Mouse (Mus musculus): Measurements from ENCODE around the gene Ap3b1.

Gene Ap3b1

GRCm38 (mm10) chr13:94451229-94451628, 92.5 kb downstream of the Ap3b1 start:
- DNase-seq (ENCODE audit: low read depth, low spot score), result peak; percentile 55

DNA sequence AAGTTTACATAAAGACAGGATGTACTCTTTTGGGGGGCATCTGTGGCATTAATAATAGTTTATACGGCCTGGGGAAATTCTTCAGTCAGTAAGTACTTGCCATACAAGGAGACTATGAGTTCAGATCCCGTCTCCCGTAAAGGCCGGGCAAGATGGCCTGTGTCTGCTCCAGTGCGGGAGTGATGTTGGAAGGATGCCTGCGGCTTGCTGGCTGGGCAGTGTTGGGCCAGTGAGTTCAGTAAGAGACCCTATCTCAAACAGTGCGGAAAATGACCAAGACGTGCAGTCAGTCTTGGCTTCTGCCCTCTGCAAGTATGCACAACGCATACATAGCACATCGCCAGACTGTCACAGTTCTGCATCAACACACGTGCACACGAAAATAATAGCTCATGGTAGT, 95.4 kb downstream of the Ap3b1 start:
- DNase-seq (ENCODE audit: low read depth, low spot score), result no peak

DNA sequence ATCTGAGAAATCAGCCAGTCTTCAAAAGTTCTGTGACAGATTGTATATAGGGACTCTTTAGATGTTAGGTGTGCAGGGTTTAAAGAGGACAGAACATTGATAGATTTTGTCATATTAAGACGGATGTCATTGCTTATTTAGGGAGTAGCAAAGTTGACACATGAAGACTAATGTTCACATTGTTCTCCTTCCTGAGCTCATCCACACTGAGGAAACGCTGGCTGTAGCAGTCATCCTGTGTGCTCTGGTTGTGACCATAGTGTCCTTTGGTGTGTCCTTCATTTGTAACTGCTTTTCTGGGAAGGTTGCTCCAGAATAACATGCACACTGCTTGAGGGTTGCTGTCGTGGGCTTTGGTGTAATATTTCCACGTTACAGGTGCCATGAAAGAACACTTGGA, 100.4 kb downstream of the Ap3b1 start:
- peak; percentile 6 for DNase-seq (ENCODE audit: low read depth, low spot score)

DNA sequence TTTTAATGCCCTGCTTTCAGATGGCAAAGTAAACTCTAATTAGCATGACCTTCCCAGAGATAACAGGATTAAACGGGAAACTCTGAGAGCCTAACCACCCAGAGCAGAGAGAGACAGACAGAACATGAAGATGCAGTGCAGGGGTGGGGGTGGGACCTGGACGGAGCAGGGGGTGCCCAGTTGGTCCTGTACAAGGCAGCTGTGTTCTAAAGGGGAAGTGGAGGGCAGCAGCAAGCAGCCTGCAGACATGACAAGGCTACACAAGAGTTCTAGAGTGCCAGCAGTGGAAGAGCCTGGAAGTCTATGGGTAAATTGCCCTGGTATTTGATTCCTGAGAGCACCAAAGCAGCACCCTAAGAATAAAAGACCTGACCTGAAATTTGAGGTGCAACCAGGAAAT, 105.5 kb downstream of the Ap3b1 start:
- DNase-seq (ENCODE audit: low read depth, low spot score), result peak; percentile 58

GRCm38 (mm10) chr13:94468551-94468950, 109.8 kb downstream of the Ap3b1 start:
- no peak for DNase-seq (ENCODE audit: low read depth, low spot score)

DNA sequence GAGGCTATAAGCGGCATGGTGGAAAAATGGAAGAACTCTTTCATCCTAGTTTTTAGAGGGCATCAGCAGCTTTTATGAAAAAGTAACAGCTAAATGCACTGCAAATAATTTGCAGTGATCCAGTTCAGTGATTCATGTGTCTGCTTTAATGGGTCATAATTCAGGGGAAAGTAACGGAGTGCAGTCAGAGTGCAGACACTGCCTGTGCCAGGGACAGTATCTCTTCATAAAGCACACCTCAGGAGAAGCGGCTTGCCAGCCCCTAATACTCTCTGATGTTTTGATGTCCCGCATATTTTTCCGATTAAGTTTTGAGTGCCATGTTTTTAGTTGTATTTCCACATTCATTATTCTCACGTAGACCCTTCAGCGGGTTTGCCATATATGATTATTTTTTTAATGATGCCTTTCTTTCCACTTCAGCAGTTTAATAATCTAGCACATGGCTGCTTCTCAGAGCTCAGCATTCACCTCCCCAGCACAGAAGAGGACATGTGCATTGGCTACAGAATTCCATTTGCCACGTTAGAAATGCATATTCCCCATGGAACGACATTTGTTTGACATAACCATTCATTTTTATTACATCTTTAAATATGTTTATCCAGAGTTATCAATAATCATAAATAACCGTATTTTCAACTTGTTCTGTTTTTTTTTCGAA, 112.4 kb downstream of the Ap3b1 start:
- DNase-seq (ENCODE audit: low read depth, low spot score), result no peak

GRCm38 (mm10) chr13:94476208-94476607, 117.4 kb downstream of the Ap3b1 start:
- DNase-seq (ENCODE audit: low read depth, low spot score), result no peak

DNA sequence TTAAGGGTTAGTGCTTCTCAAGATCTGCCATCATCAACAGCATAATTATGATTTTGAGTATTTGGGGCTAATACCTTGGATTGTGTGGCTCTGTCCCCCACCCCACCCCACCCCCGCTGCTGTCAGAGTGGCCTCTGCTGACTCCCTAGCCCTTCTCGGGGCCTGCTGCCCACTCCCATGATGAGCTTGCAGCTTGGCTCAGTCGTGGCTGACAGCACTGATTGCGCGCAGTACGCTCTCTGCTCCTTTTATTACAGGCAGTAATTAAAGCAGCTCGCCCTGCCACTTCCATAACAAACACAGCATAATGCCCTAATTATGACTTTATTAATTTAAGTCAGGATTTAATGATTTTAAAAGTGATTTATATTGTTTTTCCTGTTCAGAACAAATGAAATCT, 121.5 kb downstream of the Ap3b1 start:
- no peak for DNase-seq (ENCODE audit: low read depth, low spot score)

DNA sequence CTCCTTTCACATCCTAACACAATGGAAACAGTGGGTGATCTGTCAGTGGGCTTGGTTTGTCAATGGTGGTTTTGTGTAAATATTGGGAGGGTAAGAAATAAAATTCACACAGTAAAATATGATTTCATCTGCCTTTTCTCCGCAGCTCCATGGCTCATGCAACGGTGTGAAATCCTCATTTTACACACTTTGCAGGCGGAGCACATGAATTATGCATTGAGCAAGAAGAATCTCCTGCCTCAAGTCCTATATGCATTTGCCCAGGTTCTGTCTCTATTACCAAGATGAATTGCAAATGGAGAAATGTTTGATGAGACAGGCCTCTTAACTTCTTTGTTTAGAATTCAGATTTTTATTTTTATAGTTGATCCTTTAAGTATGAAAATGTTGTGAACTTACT, 131.9 kb downstream of the Ap3b1 start:
- no peak for DNase-seq (ENCODE audit: low read depth, low spot score)

- DNase-seq (ENCODE audit: low read depth, low spot score), result no peak
These were observed 132.4 kb downstream of the Ap3b1 start for GRCm38 (mm10) chr13:94491159-94491558.

- no peak for DNase-seq (ENCODE audit: low read depth, low spot score)
These were observed 138.8 kb downstream of the Ap3b1 start for GRCm38 (mm10) chr13:94497521-94497920.

DNA sequence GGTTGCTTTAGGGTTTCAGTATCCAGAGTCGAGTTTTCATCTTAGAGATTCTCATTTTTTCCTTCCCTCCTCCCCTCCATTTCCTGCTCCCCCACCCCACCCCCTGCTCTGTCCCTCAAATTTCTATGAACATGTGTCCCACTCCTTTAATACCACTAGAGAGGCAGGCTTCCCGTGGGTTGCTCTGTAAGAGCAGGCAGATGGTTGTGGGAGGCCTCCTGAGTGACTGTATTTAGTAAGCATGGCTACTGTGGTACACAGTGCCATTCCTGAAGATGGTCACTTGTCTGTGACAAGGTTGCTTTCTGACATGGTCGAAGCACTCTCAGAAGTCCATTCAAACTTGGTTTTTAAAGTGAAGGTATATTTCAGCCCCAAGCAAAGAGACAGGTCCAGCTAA, 147.7 kb downstream of the Ap3b1 start:
- DNase-seq (ENCODE audit: low read depth, low spot score), result no peak

- DNase-seq (ENCODE audit: low read depth, low spot score), result no peak
These were observed 149.6 kb downstream of the Ap3b1 start for GRCm38 (mm10) chr13:94508344-94508743.

GRCm38 (mm10) chr13:94513157-94513767, 154.5 kb downstream of the Ap3b1 start:
- DNase-seq (ENCODE audit: low read depth, low spot score), result no peak

DNA sequence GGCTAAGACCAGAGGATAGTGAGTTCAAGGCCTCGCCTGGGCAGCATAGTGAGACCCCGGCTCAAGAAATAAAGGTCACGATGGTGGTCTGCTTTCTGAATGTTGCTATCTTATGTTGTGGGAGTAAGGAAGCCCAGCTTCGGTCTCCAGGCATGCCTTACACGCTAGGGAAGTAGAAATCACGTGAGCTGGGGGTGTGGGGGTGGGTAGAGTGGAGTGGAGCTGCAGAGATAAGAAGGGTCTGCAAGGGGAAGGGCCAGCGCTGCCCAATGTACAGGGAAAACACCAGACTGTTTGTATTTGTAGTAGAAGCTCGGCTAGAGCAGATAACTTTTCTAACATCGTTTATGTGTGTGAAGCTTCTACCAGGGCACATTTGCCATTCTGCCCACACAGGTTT, 155.1 kb downstream of the Ap3b1 start:
- no peak for DNase-seq (ENCODE audit: low read depth, low spot score)

GRCm38 (mm10) chr13:94514992-94515391, 156.2 kb downstream of the Ap3b1 start:
- DNase-seq (ENCODE audit: low read depth, low spot score), result no peak

DNA sequence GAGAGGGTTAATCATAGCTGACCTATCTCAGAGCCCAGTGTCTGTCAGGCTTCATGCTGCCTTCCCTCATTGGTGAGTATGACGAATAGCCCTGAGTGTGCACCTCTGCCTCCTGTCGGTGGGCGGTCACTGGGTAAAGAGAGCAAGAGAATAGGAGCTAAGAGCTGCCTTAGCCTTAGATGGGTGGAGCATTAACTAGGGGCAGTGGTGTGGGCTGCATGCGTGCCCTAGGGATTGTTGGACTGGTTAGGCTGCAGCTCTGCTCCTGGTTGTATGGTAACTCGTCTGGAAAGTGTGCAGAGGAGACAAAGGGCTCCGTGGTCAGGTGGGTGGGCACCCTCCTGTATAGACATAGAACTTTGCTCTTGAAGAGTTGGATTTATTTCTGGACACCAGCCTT, 157.8 kb downstream of the Ap3b1 start:
- no peak for DNase-seq (ENCODE audit: low read depth, low spot score)

- no peak for DNase-seq (ENCODE audit: low read depth, low spot score)
These were observed 159.4 kb downstream of the Ap3b1 start for GRCm38 (mm10) chr13:94518176-94518575.

- no peak for DNase-seq (ENCODE audit: low read depth, low spot score)
These were observed 160.5 kb downstream of the Ap3b1 start for GRCm38 (mm10) chr13:94519276-94519675.

DNA sequence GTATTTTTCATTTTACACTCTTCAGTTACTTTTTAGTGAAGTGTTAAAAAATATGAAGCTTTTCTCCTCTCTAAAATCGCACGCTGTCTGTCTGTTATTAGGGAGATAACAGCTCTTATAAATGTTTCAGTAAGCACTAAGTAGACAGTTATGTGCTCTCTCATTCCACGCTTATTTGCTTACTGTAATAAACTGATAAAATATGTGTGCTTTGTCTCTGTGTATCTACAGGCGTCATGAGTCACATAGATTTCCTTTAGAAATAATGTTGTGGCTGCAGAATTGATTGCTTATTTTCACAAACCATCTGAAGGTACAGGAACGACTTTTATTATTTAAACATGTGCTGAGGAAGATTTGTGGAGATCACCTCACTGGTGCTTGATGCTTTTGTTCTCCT, 164.5 kb downstream of the Ap3b1 start:
- no peak for DNase-seq (ENCODE audit: low read depth, low spot score)

- DNase-seq (ENCODE audit: low read depth, low spot score), result no peak
These were observed 166.0 kb downstream of the Ap3b1 start for GRCm38 (mm10) chr13:94524669-94525238.

DNA sequence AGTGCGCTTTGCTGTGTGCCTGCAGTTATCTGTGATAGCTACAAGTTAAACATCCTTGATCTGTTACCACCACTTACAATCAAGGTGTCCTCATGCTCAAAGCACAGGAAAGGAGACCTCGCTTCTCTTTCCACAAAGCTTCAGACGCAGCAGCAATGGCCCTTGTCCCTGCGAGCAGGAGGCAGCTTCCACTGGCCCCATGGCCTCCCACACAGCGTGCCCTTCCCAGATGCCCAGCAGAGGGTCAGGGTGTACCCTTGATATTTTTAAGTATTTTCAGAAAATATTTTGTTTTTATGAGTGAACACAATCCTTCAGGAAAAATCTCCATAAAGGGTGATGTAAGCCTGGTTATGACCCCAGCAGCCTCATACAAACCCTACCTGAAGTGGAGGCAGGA, 170.4 kb downstream of the Ap3b1 start:
- DNase-seq (ENCODE audit: low read depth, low spot score), result no peak

DNA sequence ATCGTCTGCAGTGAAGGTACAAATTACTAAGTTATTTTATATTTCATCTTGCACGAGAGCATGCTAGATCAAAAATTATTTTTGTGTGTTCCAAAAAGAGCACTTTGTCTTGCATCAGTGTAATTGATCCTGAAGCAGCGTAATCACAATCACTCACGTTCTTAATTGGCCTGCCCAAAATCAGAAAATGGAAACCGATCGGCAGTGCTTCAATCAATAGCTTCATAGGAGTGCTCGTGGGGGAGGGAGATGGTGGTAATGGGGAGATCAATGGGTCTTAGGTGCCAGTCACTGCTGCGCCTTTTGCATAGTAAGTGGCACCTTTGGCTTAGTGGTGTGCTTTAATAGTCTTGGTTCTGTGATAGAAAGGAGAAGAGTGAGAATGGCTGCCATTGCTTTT, 174.8 kb downstream of the Ap3b1 start:
- DNase-seq (ENCODE audit: low read depth, low spot score), result no peak
